Mouse (Mus musculus): ENCODE measurements at regions not wholly inside any gene's neighbourhood (a gene's known extent, or its start where the extent isn't known, plus 50 kb on each side); places are given as distances from the start of the nearest gene placed in this dataset.

DNA sequence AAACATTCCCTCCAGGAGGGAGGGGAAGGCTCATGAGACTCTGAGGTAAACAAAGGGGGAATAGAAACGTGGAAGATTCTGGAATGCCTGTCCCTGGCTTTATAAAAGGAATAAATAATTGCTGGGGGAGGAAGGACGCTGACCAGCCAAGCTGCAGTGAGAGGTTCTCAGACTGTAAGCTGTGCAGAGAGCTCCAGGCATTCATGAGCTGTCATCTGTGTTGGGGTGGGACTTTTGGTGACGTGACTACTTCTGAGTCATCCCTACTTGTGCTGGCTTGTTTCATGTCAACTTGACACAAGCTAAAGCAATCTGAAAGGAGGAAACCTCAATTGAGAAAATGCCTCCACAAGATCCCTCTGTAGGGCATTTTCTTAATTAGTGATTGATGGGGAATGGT, 246.9 kb downstream of the Sp3 start:
- TF ChIP-seq MAFK (IDR thresholded peaks at IDR 0.05; ENCODE audit: insufficient replicate concordance, low read length): no peak
- TF ChIP-seq CTCF (conservative IDR thresholded peaks at IDR 0.05 in 1 of 2, IDR thresholded peaks at IDR 0.05 in 1 of 2; ENCODE audit: low read depth in 2 of 2, low read length in 2 of 2): no peak
- TF ChIP-seq POLR2A (IDR thresholded peaks at IDR 0.05; ENCODE audit: low read depth, low read length): no peak
- no peak for TF ChIP-seq IRF4 (IDR thresholded peaks at IDR 0.05; ENCODE audit: low read depth, low read length)
- no peak for TF ChIP-seq EP300 (IDR thresholded peaks at IDR 0.05; ENCODE audit: low read length)
- TF ChIP-seq MAX (IDR thresholded peaks at IDR 0.05; ENCODE audit: low read length): no peak
- TF ChIP-seq ZNF384 (IDR thresholded peaks at IDR 0.05; ENCODE audit: low read depth, low read length): no peak
